Comparison of ENCODE assay signal across 13 mouse cellular contexts in the genomic region with DNA sequence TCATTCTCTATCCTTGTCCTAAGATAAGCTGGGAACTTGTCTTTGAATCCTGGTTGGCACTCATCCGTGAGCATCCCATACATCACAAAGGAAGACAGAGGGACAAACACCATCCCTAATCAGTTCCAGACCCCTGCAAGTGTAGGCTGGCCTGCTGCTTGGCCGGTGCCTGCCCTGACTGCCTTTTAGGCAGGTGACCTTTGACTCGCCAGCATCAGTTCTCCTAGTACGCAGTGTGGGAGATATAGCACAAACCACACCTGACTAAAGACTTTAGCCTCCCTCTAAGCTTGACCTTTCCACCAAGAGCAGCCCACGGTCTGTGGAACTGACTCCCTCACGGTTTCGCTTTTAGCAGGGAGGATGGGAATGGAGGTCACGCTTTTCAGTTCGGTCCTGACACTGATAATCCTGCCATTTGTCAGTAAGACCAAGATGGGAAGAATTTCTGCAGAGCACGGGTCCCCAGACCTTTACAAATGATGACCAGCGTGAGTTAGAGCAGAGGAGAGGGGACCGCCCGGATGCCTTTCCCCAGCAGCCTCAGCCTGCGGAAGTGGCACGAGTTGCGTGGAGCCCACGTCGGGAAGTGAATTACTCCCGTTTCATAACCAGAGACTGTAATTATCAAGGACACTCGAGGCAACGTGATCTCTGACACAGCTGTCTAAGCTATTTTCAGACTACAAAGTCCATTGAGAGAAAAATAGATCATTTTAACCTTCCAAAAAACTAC.
DNase-seq lines count a peak whose midpoint lies in the region; ATAC-seq lines count a peak whose summit lies in the region.
"Had no signal": no experiment of that assay in that cellular context is flagged by ENCODE, and none has a peak within 500 bp of the region (broad histone marks: within the 10 kb centered on the region; RNA-seq: fewer than 3 reads in every experiment).

No protein-coding gene starts in this region.

- DNase-seq in adrenal gland, adult 2 months: peak; percentile 40
- DNase-seq in adrenal gland, postnatal 4 days (ENCODE audit: low spot score in 2 of 2): no peak
- DNase-seq in kidney, postnatal 36 days: no peak
- DNase-seq in right cerebral cortex, adult 18-20 months: peak; percentile 15
- no peak for DNase-seq in right cerebral cortex, adult 2 months (ENCODE audit: low spot score in 2 of 2)
- no peak for DNase-seq in cerebellum, postnatal 14 days
- DNase-seq: kidney, postnatal 25 days; thymus, postnatal 36 days had no signal

- no peaks in the 10 kb centered on the region for H3K36me3 ChIP-seq in kidney, embryonic 15.5 days
- no peaks in the 10 kb centered on the region for H3K36me3 ChIP-seq in limb, embryonic 15.5 days
- H3K36me3 ChIP-seq: midbrain, embryonic 12.5 days had no signal

- ATAC-seq in kidney, embryonic 15.5 days (replicated peaks; ENCODE audit: low FRiP score): no peak
- no peak for ATAC-seq in limb, embryonic 15.5 days (ENCODE audit: insufficient number of reproducible peaks, low FRiP score, low TSS enrichment, low read depth)
- ATAC-seq: hindbrain, postnatal 0 days had no signal

- no peaks in the 10 kb centered on the region for H3K27me3 ChIP-seq in kidney, embryonic 15.5 days
- no peaks in the 10 kb centered on the region for H3K27me3 ChIP-seq in limb, embryonic 15.5 days
- H3K27me3 ChIP-seq: midbrain, embryonic 12.5 days; neural tube, embryonic 12.5 days had no signal

- 38% methylated on average over 21 of the region's 21 CpGs for WGBS in kidney, embryonic 15.5 days
- WGBS in limb, embryonic 15.5 days: 33% methylated on average over 21 of the region's 21 CpGs

- H3K4me1 ChIP-seq in kidney, embryonic 15.5 days: peaks cover 6% of the 10 kb centered on the region; the same call in 1 of the 2 replicates
- peaks cover 6% of the 10 kb centered on the region; the same call in 1 of the 2 replicates for H3K4me1 ChIP-seq in limb, embryonic 15.5 days
- H3K4me1 ChIP-seq: midbrain, embryonic 12.5 days; neural tube, embryonic 12.5 days had no signal

- no peak overlapping the region for H3K9ac ChIP-seq in kidney, embryonic 15.5 days
- no peak overlapping the region for H3K9ac ChIP-seq in limb, embryonic 15.5 days
- H3K9ac ChIP-seq: midbrain, embryonic 12.5 days; neural tube, embryonic 12.5 days had no signal

- peak overlapping the region; percentile 17; the same call in 1 of the 2 replicates for H3K4me3 ChIP-seq in kidney, embryonic 15.5 days (replicated peaks)
- H3K4me3 ChIP-seq in limb, embryonic 15.5 days: peak overlapping the region; percentile 23
- H3K4me3 ChIP-seq: midbrain, embryonic 12.5 days; neural tube, embryonic 12.5 days had no signal

- peak overlapping the region; percentile 47 for H3K4me2 ChIP-seq in kidney, embryonic 15.5 days
- peak overlapping the region; percentile 37 for H3K4me2 ChIP-seq in limb, embryonic 15.5 days
- H3K4me2 ChIP-seq: midbrain, embryonic 12.5 days; neural tube, embryonic 12.5 days had no signal

- H3K9me3 ChIP-seq in kidney, embryonic 15.5 days (replicated peaks): no peaks in the 10 kb centered on the region
- H3K9me3 ChIP-seq in limb, embryonic 15.5 days: no peaks in the 10 kb centered on the region
- H3K9me3 ChIP-seq: midbrain, embryonic 12.5 days; neural tube, embryonic 12.5 days had no signal

- H3K27ac ChIP-seq in kidney, embryonic 15.5 days: no peak overlapping the region
- H3K27ac ChIP-seq in limb, embryonic 15.5 days: no peak overlapping the region
- H3K27ac ChIP-seq: hindbrain, postnatal 0 days; midbrain, embryonic 12.5 days; neural tube, embryonic 12.5 days had no signal

Comparison
In these comparisons a context has a peak if more than half of its experiments do, and no peak if none do; other contexts are left out.
1. DNase-seq: peak in adrenal gland, adult 2 months (single experiment) and right cerebral cortex, adult 18-20 months (single experiment); none in adrenal gland, postnatal 4 days (0 of 2), kidney, postnatal 36 days (0 of 2), right cerebral cortex, adult 2 months (0 of 2) and cerebellum, postnatal 14 days (0 of 2).